Mouse (Mus musculus): ENCODE measurements around the gene Hoxd9. TPM values are rescaled to one million over a fixed set of nuclear protein-coding genes. Genes with fewer than 3 reads are reported as not detected.

Hoxd9 gene
- total and polyA plus RNA-seq, 3 experiments, result not detected

GRCm38 (mm10) chr2:74746298-74746921 lies 48.9 kb downstream of the Hoxd9 start:
- Histone ChIP-seq H3K9ac (ENCODE audit: insufficient read depth, low read depth) (no peak overlapping the region), H3K4me3 (replicated peaks in 1 of 3; ENCODE audit: low read depth in 2 of 3, low read length in 2 of 3, poor library complexity in 1 of 3) (no peak overlapping the region), H3K27ac (ENCODE audit: insufficient read depth, low read depth) (no peak overlapping the region), H3K9me3 (replicated peaks; ENCODE audit: low read length) (peaks cover 8% of the 10 kb centered on the region), H3K4me1 (ENCODE audit: control insufficient read depth in 1 of 2, insufficient read depth in 2 of 2) (peaks cover 0 to 6% of the 10 kb centered on the region in 2 experiments; a peak in 1 of 4 replicates), H3K4me2 (ENCODE audit: insufficient read depth, low read depth, poor library complexity, severe bottlenecking) (no peak overlapping the region), H3K27me3 (replicated peaks) (no peaks in the 10 kb centered on the region), H3K36me3 (replicated peaks in 1 of 2; ENCODE audit: control insufficient read depth in 1 of 2, insufficient read depth in 1 of 2, low read length in 1 of 2) (peaks cover 8 to 20% of the 10 kb centered on the region in 2 experiments), H3K79me2 (replicated peaks; ENCODE audit: control insufficient read depth, extremely low read depth, insufficient read depth, poor library complexity, severe bottlenecking) (no peaks in the 10 kb centered on the region)
- DNase-seq (ENCODE audit: extremely low read depth), result no peak
- TF ChIP-seq UBTF (IDR thresholded peaks at IDR 0.05; ENCODE audit: low read depth, low read length) (no peak), BHLHE40 (IDR thresholded peaks at IDR 0.05; ENCODE audit: low read depth, low read length) (no peak)
- in situ Hi-C loops (cut with MboI; ENCODE audit: low pct_ligation_motif_present, low pct_unique_long_range_greater_than_20kb, low sequenced_read_pairs) (no loop called here), dilution Hi-C loops (cut with MboI; ENCODE audit: extremely low pct_ligation_motif_present, extremely low pct_unique_long_range_greater_than_20kb, low sequenced_read_pairs) (no loop called here)

- Histone ChIP-seq H3K4me3 (replicated peaks in 1 of 3; ENCODE audit: low read depth in 2 of 3, low read length in 2 of 3, poor library complexity in 1 of 3) (no peak overlapping the region), H3K9ac (ENCODE audit: insufficient read depth, low read depth) (no peak overlapping the region), H3K27me3 (replicated peaks) (no peaks in the 10 kb centered on the region), H3K27ac (ENCODE audit: insufficient read depth, low read depth) (no peak overlapping the region), H3K4me1 (ENCODE audit: control insufficient read depth in 1 of 2, insufficient read depth in 2 of 2) (peaks cover 0 to 12% of the 10 kb centered on the region in 2 experiments; a peak in 2 of 4 replicates), H3K79me2 (replicated peaks; ENCODE audit: control insufficient read depth, extremely low read depth, insufficient read depth, poor library complexity, severe bottlenecking) (no peaks in the 10 kb centered on the region), H3K36me3 (replicated peaks in 1 of 2; ENCODE audit: control insufficient read depth in 1 of 2, insufficient read depth in 1 of 2, low read length in 1 of 2) (peaks cover 8 to 20% of the 10 kb centered on the region in 2 experiments), H3K4me2 (ENCODE audit: insufficient read depth, low read depth, poor library complexity, severe bottlenecking) (no peak overlapping the region), H3K9me3 (replicated peaks; ENCODE audit: low read length) (peaks cover 8% of the 10 kb centered on the region)
- TF ChIP-seq SMC3 (IDR thresholded peaks at IDR 0.05; ENCODE audit: low read depth, low read length) (no peak), ZKSCAN1 (IDR thresholded peaks at IDR 0.05; ENCODE audit: borderline replicate concordance, low read depth, low read length) (no peak), UBTF (IDR thresholded peaks at IDR 0.05; ENCODE audit: low read depth, low read length) (no peak), IRF4 (IDR thresholded peaks at IDR 0.05; ENCODE audit: low read depth, low read length) (no peak), CHD1 (IDR thresholded peaks at IDR 0.05; ENCODE audit: low read depth, low read length) (no peak), MAX (IDR thresholded peaks at IDR 0.05; ENCODE audit: low read length) (no peak), EP300 (IDR thresholded peaks at IDR 0.05; ENCODE audit: low read length) (no peak), GABPA (IDR thresholded peaks at IDR 0.05; ENCODE audit: insufficient replicate concordance, low read depth, low read length) (no peak), TCF12 (IDR thresholded peaks at IDR 0.05; ENCODE audit: low read depth, low read length) (no peak), USF1 (IDR thresholded peaks at IDR 0.05; ENCODE audit: low read depth, low read length) (no peak)
- dilution Hi-C loops (cut with MboI; ENCODE audit: extremely low pct_ligation_motif_present, extremely low pct_unique_long_range_greater_than_20kb, low sequenced_read_pairs) (no loop called here), in situ Hi-C loops (cut with MboI; ENCODE audit: low pct_ligation_motif_present, low pct_unique_long_range_greater_than_20kb, low sequenced_read_pairs) (no loop called here)
- DNase-seq (ENCODE audit: extremely low read depth), result no peak
These were observed 49.5 kb downstream of the Hoxd9 start for GRCm38 (mm10) chr2:74747006-74747405.

GRCm38 (mm10) chr2:74747661-74748141 lies 50.2 kb downstream of the Hoxd9 start:
- Histone ChIP-seq H3K9me3 (replicated peaks; ENCODE audit: low read length) (peaks cover 8% of the 10 kb centered on the region), H3K4me1 (ENCODE audit: control insufficient read depth in 1 of 2, insufficient read depth in 2 of 2) (peaks cover 0 to 12% of the 10 kb centered on the region in 2 experiments; a peak in 2 of 4 replicates), H3K36me3 (replicated peaks in 1 of 2; ENCODE audit: control insufficient read depth in 1 of 2, insufficient read depth in 1 of 2, low read length in 1 of 2) (peaks cover 8 to 20% of the 10 kb centered on the region in 2 experiments), H3K4me3 (replicated peaks in 1 of 3; ENCODE audit: low read depth in 2 of 3, low read length in 2 of 3, poor library complexity in 1 of 3) (no peak overlapping the region), H3K9ac (ENCODE audit: insufficient read depth, low read depth) (no peak overlapping the region), H3K27ac (ENCODE audit: insufficient read depth, low read depth) (no peak overlapping the region), H3K79me2 (replicated peaks; ENCODE audit: control insufficient read depth, extremely low read depth, insufficient read depth, poor library complexity, severe bottlenecking) (no peaks in the 10 kb centered on the region), H3K27me3 (replicated peaks) (no peaks in the 10 kb centered on the region), H3K4me2 (ENCODE audit: insufficient read depth, low read depth, poor library complexity, severe bottlenecking) (no peak overlapping the region)
- no peak for DNase-seq (ENCODE audit: extremely low read depth)
- dilution Hi-C loops (cut with MboI; ENCODE audit: extremely low pct_ligation_motif_present, extremely low pct_unique_long_range_greater_than_20kb, low sequenced_read_pairs) (no loop called here), in situ Hi-C loops (cut with MboI; ENCODE audit: low pct_ligation_motif_present, low pct_unique_long_range_greater_than_20kb, low sequenced_read_pairs) (no loop called here)
- TF ChIP-seq MAX (IDR thresholded peaks at IDR 0.05; ENCODE audit: low read length) (no peak), SMC3 (IDR thresholded peaks at IDR 0.05; ENCODE audit: low read depth, low read length) (no peak), USF2 (conservative IDR thresholded peaks at IDR 0.05; ENCODE audit: low read depth, low read length) (no peak), CTCF (conservative IDR thresholded peaks at IDR 0.05 in 1 of 2, IDR thresholded peaks at IDR 0.05 in 1 of 2; ENCODE audit: low read depth in 2 of 2, low read length in 2 of 2) (no peak), JUND (conservative IDR thresholded peaks at IDR 0.05; ENCODE audit: low read depth, low read length) (no peak), ZMIZ1 (IDR thresholded peaks at IDR 0.05; ENCODE audit: low read depth, low read length) (no peak), POLR2AphosphoS2 (IDR thresholded peaks at IDR 0.05; ENCODE audit: low read depth, low read length) (no peak), KAT2A (IDR thresholded peaks at IDR 0.05; ENCODE audit: insufficient replicate concordance, low read length) (no peak), BHLHE40 (IDR thresholded peaks at IDR 0.05; ENCODE audit: low read depth, low read length) (no peak), MEF2A (IDR thresholded peaks at IDR 0.05; ENCODE audit: borderline replicate concordance, low read depth, low read length) (no peak), JUN (IDR thresholded peaks at IDR 0.05; ENCODE audit: insufficient read depth, low read depth, low read length) (no peak), MAFK (IDR thresholded peaks at IDR 0.05; ENCODE audit: insufficient replicate concordance, low read length) (no peak), CHD2 (IDR thresholded peaks at IDR 0.05; ENCODE audit: low read length) (no peak), RCOR1 (conservative IDR thresholded peaks at IDR 0.05; ENCODE audit: low read depth, low read length) (no peak), MYC (IDR thresholded peaks at IDR 0.05; ENCODE audit: low read depth, low read length) (no peak), USF1 (IDR thresholded peaks at IDR 0.05; ENCODE audit: low read depth, low read length) (no peak), RAD21 (IDR thresholded peaks at IDR 0.05; ENCODE audit: low read depth, low read length) (no peak), UBTF (IDR thresholded peaks at IDR 0.05; ENCODE audit: low read depth, low read length) (no peak)

Data from CH12.LX (cell line).